Mouse (Mus musculus): ENCODE measurements around the gene Lgalsl. TPM values are rescaled to one million over a fixed set of nuclear protein-coding genes. Genes with fewer than 3 reads are reported as not detected.

Lgalsl gene
- polyA plus RNA-seq, 1 experiment from 2014 or later: 36.5 TPM

- Histone ChIP-seq H3K4me3 (no peak overlapping the region), H3K27me3 (no peaks in the 10 kb centered on the region), H3K4me1 (peaks cover 29% of the 10 kb centered on the region), H3K27ac (no peak overlapping the region), H3K9ac (no peak overlapping the region), H3K9me3 (no peaks in the 10 kb centered on the region), H3K36me3 (peaks cover 6% of the 10 kb centered on the region; the same call in 1 of the 2 replicates), H3K4me2 (replicated peaks) (no peak overlapping the region)
- ATAC-seq (ENCODE audit: low FRiP score, low read depth): no peak
- WGBS: 69% methylated on average over 7 of the region's 7 CpGs
These were observed 9.5 kb downstream of the Lgalsl start for GRCm38 (mm10) chr11:20821351-20821750.

- ATAC-seq (ENCODE audit: low FRiP score, low read depth): no peak
- Histone ChIP-seq H3K36me3 (no peaks in the 10 kb centered on the region), H3K9me3 (no peaks in the 10 kb centered on the region), H3K4me3 (no peak overlapping the region), H3K27ac (no peak overlapping the region), H3K4me1 (no peaks in the 10 kb centered on the region), H3K27me3 (no peaks in the 10 kb centered on the region), H3K9ac (no peak overlapping the region), H3K4me2 (replicated peaks) (no peak overlapping the region)
- 82% methylated on average over 6 of the region's 6 CpGs for WGBS
These were observed 16.8 kb downstream of the Lgalsl start for GRCm38 (mm10) chr11:20813901-20814523.

GRCm38 (mm10) chr11:20812153-20812887 lies 18.5 kb downstream of the Lgalsl start:
- no peak overlapping the region for H3K4me2 ChIP-seq (replicated peaks)
- no peak overlapping the region for H3K27ac ChIP-seq
- no peaks in the 10 kb centered on the region for H3K9me3 ChIP-seq
- H3K4me3 ChIP-seq: no peak overlapping the region
- ATAC-seq (ENCODE audit: low FRiP score, low read depth): peak; percentile 19; the same call in 1 of the 2 replicates
- 59% methylated on average over 5 of the region's 5 CpGs for WGBS
- H3K4me1 ChIP-seq: no peaks in the 10 kb centered on the region
- no peaks in the 10 kb centered on the region for H3K27me3 ChIP-seq
- H3K36me3 ChIP-seq: no peaks in the 10 kb centered on the region
- no peak overlapping the region for H3K9ac ChIP-seq

GRCm38 (mm10) chr11:20806659-20807058 lies 24.2 kb downstream of the Lgalsl start:
- H3K27ac ChIP-seq: no peak overlapping the region
- H3K4me1 ChIP-seq: no peaks in the 10 kb centered on the region
- ATAC-seq (ENCODE audit: low FRiP score, low read depth): no peak
- no peak overlapping the region for H3K4me3 ChIP-seq
- WGBS: 86% methylated on average over 5 of the region's 5 CpGs
- no peaks in the 10 kb centered on the region for H3K36me3 ChIP-seq
- no peaks in the 10 kb centered on the region for H3K9me3 ChIP-seq
- no peaks in the 10 kb centered on the region for H3K27me3 ChIP-seq
- H3K9ac ChIP-seq: no peak overlapping the region
- H3K4me2 ChIP-seq (replicated peaks): no peak overlapping the region

- H3K27ac ChIP-seq: no peak overlapping the region
- H3K9me3 ChIP-seq: no peaks in the 10 kb centered on the region
- H3K9ac ChIP-seq: no peak overlapping the region
- H3K36me3 ChIP-seq: no peaks in the 10 kb centered on the region
- no peaks in the 10 kb centered on the region for H3K27me3 ChIP-seq
- WGBS: 63% methylated on average over 4 of the region's 4 CpGs
- ATAC-seq (ENCODE audit: low FRiP score, low read depth): no peak
- H3K4me3 ChIP-seq: no peak overlapping the region
- H3K4me1 ChIP-seq: peaks cover 7% of the 10 kb centered on the region
- H3K4me2 ChIP-seq (replicated peaks): no peak overlapping the region
These were observed 25.1 kb downstream of the Lgalsl start for GRCm38 (mm10) chr11:20805604-20806249.

GRCm38 (mm10) chr11:20804416-20804815 lies 26.4 kb downstream of the Lgalsl start:
- no peaks in the 10 kb centered on the region for H3K27me3 ChIP-seq
- 92% methylated on average over 4 of the region's 4 CpGs for WGBS

GRCm38 (mm10) chr11:20800277-20801092 lies 30.4 kb downstream of the Lgalsl start:
- Histone ChIP-seq H3K4me3 (no peak overlapping the region), H3K4me1 (peaks cover 15% of the 10 kb centered on the region), H3K27ac (peak overlapping the region; percentile 6), H3K27me3 (peaks cover 2% of the 10 kb centered on the region; the same call in 1 of the 2 replicates), H3K4me2 (replicated peaks) (peak overlapping the region; percentile 35), H3K9ac (no peak overlapping the region), H3K36me3 (no peaks in the 10 kb centered on the region), H3K9me3 (peaks cover 6% of the 10 kb centered on the region)
- peak; percentile 84 for ATAC-seq (ENCODE audit: low FRiP score, low read depth)
- 15% methylated on average over 14 of the region's 14 CpGs for WGBS

More at GRCm38 (mm10) chr11:20804416-20804815, 26.4 kb downstream of the Lgalsl start:
- H3K9me3 ChIP-seq: no peaks in the 10 kb centered on the region
- no peak overlapping the region for H3K4me2 ChIP-seq (replicated peaks)
- no peak overlapping the region for H3K27ac ChIP-seq
- no peak overlapping the region for H3K9ac ChIP-seq
- no peak for ATAC-seq (ENCODE audit: low FRiP score, low read depth)
- no peak overlapping the region for H3K4me3 ChIP-seq
- peaks cover 15% of the 10 kb centered on the region for H3K4me1 ChIP-seq
- no peaks in the 10 kb centered on the region for H3K36me3 ChIP-seq

GRCm38 (mm10) chr11:20797841-20798240 lies 33.0 kb downstream of the Lgalsl start:
- Histone ChIP-seq H3K27ac (no peak overlapping the region), H3K4me3 (no peak overlapping the region), H3K4me1 (peaks cover 18% of the 10 kb centered on the region), H3K9me3 (peaks cover 6% of the 10 kb centered on the region), H3K27me3 (peaks cover 13% of the 10 kb centered on the region; the same call in 1 of the 2 replicates), H3K9ac (no peak overlapping the region), H3K36me3 (no peaks in the 10 kb centered on the region), H3K4me2 (replicated peaks) (no peak overlapping the region)
- 91% methylated on average over 6 of the region's 6 CpGs for WGBS
- no peak for ATAC-seq (ENCODE audit: low FRiP score, low read depth)

GRCm38 (mm10) chr11:20795466-20795865 lies 35.4 kb downstream of the Lgalsl start:
- Histone ChIP-seq H3K9me3 (peaks cover 6% of the 10 kb centered on the region), H3K4me2 (replicated peaks) (no peak overlapping the region), H3K4me1 (peaks cover 8% of the 10 kb centered on the region), H3K36me3 (no peaks in the 10 kb centered on the region), H3K4me3 (no peak overlapping the region), H3K27ac (no peak overlapping the region; the same call in 1 of the 2 replicates), H3K9ac (no peak overlapping the region), H3K27me3 (peaks cover 16% of the 10 kb centered on the region; the same call in 1 of the 2 replicates)
- WGBS: 54% methylated on average over 2 of the region's 2 CpGs
- no peak for ATAC-seq (ENCODE audit: low FRiP score, low read depth)

GRCm38 (mm10) chr11:20794913-20795254 lies 36.0 kb downstream of the Lgalsl start:
- Histone ChIP-seq H3K27me3 (peaks cover 16% of the 10 kb centered on the region; the same call in 1 of the 2 replicates), H3K9ac (no peak overlapping the region), H3K4me2 (replicated peaks) (no peak overlapping the region), H3K27ac (no peak overlapping the region), H3K36me3 (no peaks in the 10 kb centered on the region), H3K9me3 (peaks cover 6% of the 10 kb centered on the region), H3K4me3 (no peak overlapping the region), H3K4me1 (0 out of 2 replicates have a peak, but pooled peaks cover 3% of the 10 kb centered on the region)
- 57% methylated on average over 11 of the region's 11 CpGs for WGBS
- ATAC-seq (ENCODE audit: low FRiP score, low read depth): no peak

GRCm38 (mm10) chr11:20794196-20794912 lies 36.5 kb downstream of the Lgalsl start:
- Histone ChIP-seq H3K9ac (no peak overlapping the region), H3K9me3 (peaks cover 6% of the 10 kb centered on the region), H3K4me1 (peaks cover 4% of the 10 kb centered on the region), H3K36me3 (no peaks in the 10 kb centered on the region), H3K27me3 (peaks cover 16% of the 10 kb centered on the region; the same call in 1 of the 2 replicates), H3K4me2 (replicated peaks) (no peak overlapping the region), H3K27ac (no peak overlapping the region), H3K4me3 (no peak overlapping the region)
- WGBS: 33% methylated on average over 10 of the region's 10 CpGs
- peak; percentile 88 for ATAC-seq (ENCODE audit: low FRiP score, low read depth)

Data from limb, embryonic 13.5 days (tissue).